Mouse (Mus musculus) heart, embryonic 16.5 days (tissue): ENCODE measurements at regions not wholly inside any gene's neighbourhood (a gene's known extent, or its start where the extent isn't known, plus 50 kb on each side); places are given as distances from the start of the nearest gene placed in this dataset.
A peak's percentile ranks its signal among the peaks of the same experiment; 100 is the strongest.

Source experiments
- ATAC-seq: fragments of 200-750 bp; cut with Nextera tagmentation; replicated peaks from 2 replicates; pipeline ENCODE4 v1.8.0; 2017; ENCODE audit warnings: moderate number of reproducible peaks; ENCODE audit not compliant: insufficient read depth, low FRiP score; ENCODE audit errors: extremely low read depth
- H3K27ac ChIP-seq: fragments of 300-500 bp; sonication (generic); 2 replicates; pipeline ENCODE4 v1.5.1; 2014; ENCODE audit warnings: mild to moderate bottlenecking, low read length, control low read depth, moderate library complexity
- H3K27me3 ChIP-seq: fragments of 300-500 bp; sonication (generic); 2 replicates; pipeline ENCODE4 v1.6.1; 2014; ENCODE audit warnings: low read length, mixed read lengths; ENCODE audit not compliant: control insufficient read depth, insufficient read depth
- H3K36me3 ChIP-seq: fragments of 300-500 bp; sonication (generic); 2 replicates; pipeline ENCODE4 v1.6.1; 2014; ENCODE audit not compliant: control insufficient read depth, insufficient read depth
- H3K4me1 ChIP-seq: fragments of 300-500 bp; sonication (generic); 2 replicates; pipeline ENCODE4 v1.6.1; 2014; ENCODE audit warnings: low read length, mixed read lengths; ENCODE audit not compliant: control insufficient read depth, insufficient read depth
- H3K4me2 ChIP-seq: fragments of 300-500 bp; sonication (generic); 2 replicates; pipeline ENCODE4 v1.6.1; 2014; ENCODE audit warnings: low read depth, mild to moderate bottlenecking, control low read depth, low read length
- H3K4me3 ChIP-seq: fragments of 300-500 bp; sonication (generic); 2 replicates; pipeline ENCODE4 v1.5.1; 2014; ENCODE audit warnings: mild to moderate bottlenecking, control low read depth, low read length
- H3K9ac ChIP-seq: fragments of 300-500 bp; sonication (generic); 2 replicates; pipeline ENCODE4 v1.6.1; 2014; ENCODE audit warnings: low read length, control low read depth
- H3K9me3 ChIP-seq: fragments of 300-500 bp; sonication (generic); replicated peaks from 2 replicates; pipeline ENCODE4 v1.6.1; 2016; ENCODE audit warnings: low read length; ENCODE audit not compliant: control insufficient read depth
- WGBS: fragments of 180-500 bp; shearing (Covaris S2); extraction: QIAGEN DNeasy Blood & Tissue Kit; methylation state at CpG from one replicate; pipeline ENCODE4 v1.1.7; 2014; 5-methylcytosine and 5-hydroxymethylcytosine counted together

DNA sequence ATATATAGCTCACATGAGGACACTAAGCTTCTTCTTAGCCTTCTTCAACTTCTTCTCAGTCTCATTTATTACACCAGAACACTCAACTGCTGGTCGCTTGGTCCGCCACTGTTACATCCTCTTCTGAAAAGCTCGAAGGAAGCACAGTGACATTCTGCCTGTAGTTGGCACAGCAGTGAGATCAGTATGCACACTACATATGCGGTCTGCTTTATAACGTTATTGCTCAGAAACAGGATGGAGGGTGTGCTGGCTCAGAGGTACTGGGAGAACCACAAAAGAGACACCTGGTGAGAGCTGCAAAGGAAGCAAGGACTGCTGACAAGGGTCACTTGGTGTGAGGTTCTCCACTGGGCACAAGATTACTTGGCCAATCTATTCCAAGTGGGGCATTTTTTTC lies 179.5 kb downstream of the Ets1 start:
- Histone ChIP-seq H3K36me3 (no peaks in the 10 kb centered on the region), H3K9ac (no peak overlapping the region), H3K4me3 (no peak overlapping the region), H3K4me1 (peaks cover 2% of the 10 kb centered on the region; the same call in 1 of the 2 replicates), H3K27ac (no peak overlapping the region), H3K4me2 (no peak overlapping the region), H3K9me3 (no peaks in the 10 kb centered on the region), H3K27me3 (no peaks in the 10 kb centered on the region)
- WGBS = 80% methylated on average over 5 of the region's 5 CpGs
- ATAC-seq = peak; percentile 58; the same call in 1 of the 2 replicates

DNA sequence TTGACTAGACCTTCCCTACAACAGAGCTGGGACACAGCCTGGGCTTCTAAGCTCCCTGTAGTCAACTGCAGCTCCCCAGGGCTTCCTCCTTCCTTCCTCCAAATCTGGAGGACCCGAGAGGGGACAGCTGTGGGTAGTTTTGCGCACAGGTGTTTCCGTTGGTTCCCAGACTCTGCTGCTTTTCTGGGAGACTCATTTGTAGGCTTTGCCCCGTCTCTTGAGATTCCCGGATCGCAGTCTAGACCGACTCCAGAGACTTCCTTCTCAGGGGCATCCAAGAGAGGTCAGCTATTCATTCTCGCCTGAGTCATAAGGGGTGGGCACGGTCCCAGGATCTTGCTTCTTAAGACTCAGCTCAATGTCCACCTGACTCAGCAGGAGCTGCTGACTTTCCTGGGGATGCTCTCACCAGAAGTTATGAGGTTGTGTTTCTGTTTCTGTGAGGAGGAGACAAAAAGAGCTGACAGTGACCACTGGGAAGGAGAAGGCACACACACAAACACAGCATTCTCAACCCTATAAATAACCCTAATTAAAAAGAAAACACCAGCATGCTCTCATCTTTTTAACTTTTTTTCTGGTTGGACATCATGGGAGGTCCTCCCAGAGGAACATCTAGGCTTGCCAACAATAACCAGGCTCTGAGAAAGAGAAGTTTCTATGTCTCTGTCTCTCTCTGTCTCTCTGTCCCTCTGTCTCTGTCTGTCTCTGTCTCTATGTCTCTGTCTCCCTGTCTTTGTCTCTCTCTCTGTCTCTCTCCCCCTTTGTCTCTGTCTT lies 180.8 kb downstream of the Ets1 start:
- Histone ChIP-seq H3K27me3 (no peaks in the 10 kb centered on the region), H3K9me3 (no peaks in the 10 kb centered on the region), H3K4me2 (no peak overlapping the region), H3K36me3 (no peaks in the 10 kb centered on the region), H3K4me1 (peaks cover 2% of the 10 kb centered on the region; the same call in 1 of the 2 replicates), H3K9ac (no peak overlapping the region), H3K27ac (no peak overlapping the region), H3K4me3 (no peak overlapping the region)
- 59% methylated on average over 9 of the region's 9 CpGs for WGBS
- ATAC-seq = no peak

DNA sequence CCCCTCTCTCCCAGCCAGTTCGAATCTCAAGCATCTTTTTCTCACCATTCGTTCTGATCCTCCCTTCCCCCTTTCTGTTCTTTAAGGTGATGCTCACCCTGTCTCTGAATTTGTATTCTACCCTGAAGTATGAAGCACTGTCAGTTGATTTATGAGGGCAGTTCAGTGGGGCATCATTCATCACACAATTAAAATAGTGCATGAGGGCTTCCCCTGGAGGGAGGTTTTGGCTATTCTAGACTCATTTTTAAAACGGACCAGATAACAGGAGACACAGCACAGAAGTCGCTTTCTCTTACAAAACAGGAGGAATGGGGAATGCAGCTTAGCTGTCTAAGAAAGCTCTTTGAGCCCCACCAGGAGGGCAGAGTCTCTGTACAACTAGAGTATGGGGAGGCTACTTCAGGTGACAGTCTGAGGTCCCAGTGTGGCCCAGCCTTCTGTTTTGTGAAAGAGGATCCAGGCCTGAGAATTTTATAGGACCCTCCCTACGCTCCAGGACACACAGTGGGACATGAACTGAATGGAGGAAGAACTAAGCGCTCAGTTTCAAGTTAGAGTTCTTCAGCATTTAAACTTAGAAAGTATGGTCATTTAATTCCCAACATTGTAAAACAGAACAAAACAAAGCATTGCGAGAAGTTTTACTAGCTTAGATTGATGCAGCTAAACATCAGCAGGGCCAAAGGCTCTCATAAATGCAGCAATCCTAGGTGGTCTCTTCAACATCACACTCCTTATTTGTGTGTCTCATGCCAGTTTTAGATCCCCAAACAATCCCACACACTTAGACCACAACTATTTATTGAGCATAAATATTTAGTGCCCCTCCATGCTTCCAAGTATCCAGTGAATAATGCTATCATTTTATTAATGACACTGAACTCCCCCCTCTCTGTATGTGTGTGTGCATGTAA lies 181.7 kb downstream of the Ets1 start:
- Histone ChIP-seq H3K4me1 (peaks cover 2% of the 10 kb centered on the region; the same call in 1 of the 2 replicates), H3K4me2 (no peak overlapping the region), H3K9me3 (no peaks in the 10 kb centered on the region), H3K36me3 (no peaks in the 10 kb centered on the region), H3K27me3 (no peaks in the 10 kb centered on the region), H3K27ac (no peak overlapping the region), H3K9ac (no peak overlapping the region), H3K4me3 (no peak overlapping the region)
- ATAC-seq = no peak
- 72% methylated on average over 7 of the region's 7 CpGs for WGBS

DNA sequence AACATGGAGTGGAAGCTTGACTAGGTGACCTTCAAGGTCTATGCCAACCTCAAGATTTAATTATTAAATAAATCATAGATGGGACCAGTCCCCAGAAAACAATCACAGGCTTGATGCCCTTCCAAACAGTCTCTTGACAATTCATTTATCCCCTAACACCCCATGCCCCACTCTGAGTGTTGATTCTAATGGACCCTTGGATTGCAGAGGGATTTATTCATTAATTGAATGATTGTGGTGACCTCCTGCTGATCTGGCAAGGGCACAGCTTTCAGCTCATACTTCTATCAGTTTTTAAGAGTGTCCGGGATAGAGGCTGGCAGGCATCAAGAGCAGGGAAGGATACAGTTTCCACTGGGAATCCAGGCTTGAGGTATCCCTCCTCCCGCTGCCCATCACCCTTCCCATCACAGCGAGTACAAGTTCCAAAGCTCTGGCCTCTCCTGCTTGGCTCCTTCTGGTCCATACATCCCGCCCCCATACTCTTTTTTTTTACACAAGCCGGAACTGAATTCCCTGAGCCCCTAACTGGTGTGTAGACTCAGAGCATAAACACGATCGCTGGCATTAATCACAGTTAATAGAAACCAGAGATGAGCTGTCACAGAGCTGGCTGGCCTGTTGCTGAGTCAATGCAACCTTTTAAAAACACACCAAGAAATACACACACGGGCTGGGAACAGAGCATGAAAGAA lies 187.6 kb downstream of the Ets1 start:
- ATAC-seq = no peak
- Histone ChIP-seq H3K4me2 (no peak overlapping the region), H3K9me3 (no peaks in the 10 kb centered on the region), H3K9ac (no peak overlapping the region), H3K4me3 (no peak overlapping the region), H3K27me3 (no peaks in the 10 kb centered on the region), H3K4me1 (no peaks in the 10 kb centered on the region), H3K27ac (no peak overlapping the region), H3K36me3 (no peaks in the 10 kb centered on the region)
- 44% methylated on average over 8 of the region's 8 CpGs for WGBS

DNA sequence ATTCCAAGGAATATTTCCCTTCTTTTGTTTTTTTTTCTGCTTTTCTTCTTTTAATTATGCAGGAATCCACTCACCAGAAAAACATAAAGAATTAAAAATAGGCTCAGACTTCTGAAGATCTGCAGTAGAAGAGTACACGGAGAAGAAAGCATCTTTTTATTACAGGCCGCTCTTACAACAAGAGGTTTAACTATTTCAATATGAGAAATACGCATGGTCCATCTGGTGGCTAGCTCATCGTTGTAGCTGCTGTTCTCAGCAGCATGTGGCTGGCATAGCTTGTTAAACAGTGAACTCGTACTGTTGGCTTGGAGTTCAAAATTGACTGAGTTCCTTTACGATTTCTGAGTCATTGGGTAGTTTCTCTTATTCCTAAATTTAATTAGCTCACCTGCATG lies 188.1 kb downstream of the Ets1 start:
- no peak for ATAC-seq
- Histone ChIP-seq H3K27me3 (no peaks in the 10 kb centered on the region), H3K9me3 (no peaks in the 10 kb centered on the region), H3K27ac (no peak overlapping the region), H3K4me3 (no peak overlapping the region), H3K36me3 (no peaks in the 10 kb centered on the region), H3K4me2 (no peak overlapping the region), H3K4me1 (no peaks in the 10 kb centered on the region), H3K9ac (no peak overlapping the region)
- 62% methylated on average over 6 of the region's 6 CpGs for WGBS

DNA sequence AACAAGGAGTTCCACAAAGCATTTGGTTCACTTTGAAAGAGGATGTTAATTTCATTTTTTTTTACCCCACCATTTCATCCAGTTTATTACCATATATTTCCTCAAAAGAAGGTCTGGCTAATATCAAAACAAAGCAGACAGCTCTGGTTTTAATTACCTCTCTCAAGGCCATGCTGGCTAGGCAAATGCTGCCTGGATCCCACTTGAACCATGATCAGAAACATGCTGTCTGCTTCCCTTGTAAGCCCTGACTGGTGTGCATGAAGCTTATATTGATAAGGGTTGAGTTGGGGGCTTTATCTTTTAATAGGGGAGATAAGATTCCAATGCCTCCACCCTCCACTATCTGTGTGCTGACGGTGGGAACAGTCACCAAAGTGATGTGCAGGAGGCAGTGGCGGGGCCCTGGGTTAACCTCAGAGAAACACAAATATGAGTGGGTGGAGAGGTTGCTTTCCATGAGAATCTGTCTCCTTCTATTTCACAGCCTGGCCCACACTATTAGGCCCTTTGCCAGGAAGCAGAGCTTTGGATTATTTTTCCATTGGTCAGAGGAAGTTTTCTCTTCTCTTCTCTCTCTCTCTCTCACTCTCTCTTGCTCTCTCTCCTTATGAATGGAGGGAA lies 194.4 kb downstream of the Ets1 start:
- ATAC-seq = peak; percentile 65; the same call in 1 of the 2 replicates
- peak overlapping the region; percentile 46 for H3K27ac ChIP-seq

DNA sequence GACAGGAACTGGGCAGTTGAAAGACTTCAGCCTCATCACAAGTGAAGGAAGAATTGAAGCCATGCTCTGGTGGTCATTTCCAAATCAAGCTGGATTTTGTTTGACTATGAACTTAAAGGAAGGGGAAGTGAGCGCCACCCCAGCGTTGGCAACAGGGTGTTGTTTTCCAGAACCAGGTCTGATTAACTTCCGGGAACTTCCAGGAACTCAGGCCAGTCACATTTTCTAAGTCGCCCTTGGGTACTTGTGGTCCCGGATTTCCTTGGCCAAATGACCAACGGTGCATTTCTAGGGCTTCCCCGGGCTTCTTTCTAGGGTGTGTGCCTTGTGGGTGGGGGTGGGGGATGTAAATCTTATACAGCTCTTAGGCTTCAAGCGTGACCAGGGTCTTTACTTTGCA lies 197.4 kb downstream of the Ets1 start:
- WGBS = 76% methylated on average over 8 of the region's 8 CpGs
- no peak for ATAC-seq

More for the DNA sequence above, 194.4 kb downstream of the Ets1 start:
- Histone ChIP-seq H3K27me3 (no peaks in the 10 kb centered on the region), H3K4me2 (no peak overlapping the region), H3K4me1 (peaks cover 10% of the 10 kb centered on the region), H3K9ac (no peak overlapping the region), H3K4me3 (no peak overlapping the region), H3K36me3 (no peaks in the 10 kb centered on the region), H3K9me3 (no peaks in the 10 kb centered on the region)
- 20% methylated on average over 2 of the region's 2 CpGs for WGBS

DNA sequence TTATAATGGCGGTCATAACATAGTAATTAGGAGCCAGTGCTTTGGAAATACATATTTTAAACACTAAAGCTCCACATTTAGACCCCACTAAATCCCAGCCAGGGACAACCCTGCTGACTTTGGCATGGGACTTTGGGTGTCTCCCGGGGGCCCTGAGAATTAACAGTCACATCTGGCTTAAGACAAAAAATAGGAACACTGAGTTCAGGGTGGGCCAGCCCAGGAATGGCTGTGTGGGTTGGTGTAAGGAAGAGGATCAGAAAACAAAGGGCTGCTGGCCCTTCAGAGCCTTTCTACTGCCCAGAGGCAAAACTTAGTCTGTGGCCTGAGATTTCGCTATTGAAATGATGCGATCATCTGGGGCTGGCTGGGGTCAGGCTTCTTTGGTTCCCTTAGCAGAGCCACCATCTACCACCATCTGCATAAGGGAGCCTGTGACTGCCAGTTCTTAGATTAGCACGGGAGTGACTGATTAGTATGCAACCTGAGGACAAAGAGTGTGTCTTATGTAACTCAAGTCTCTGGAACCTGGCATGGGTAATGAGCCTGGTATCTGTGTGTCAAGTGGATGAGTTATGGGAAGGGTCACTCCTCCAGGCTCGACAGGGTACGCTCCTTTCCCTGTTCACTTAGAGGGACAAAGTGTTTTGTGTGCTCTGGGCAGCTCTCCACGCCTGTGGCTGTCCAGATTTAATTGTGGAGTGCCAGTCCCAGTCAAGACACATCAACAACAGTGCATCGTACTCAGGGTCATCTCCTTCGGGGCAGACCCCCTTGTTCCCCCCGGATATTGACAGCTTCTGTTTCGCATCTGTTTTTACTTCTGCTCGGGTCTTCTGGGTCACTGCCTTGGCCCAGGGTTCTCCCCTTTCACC lies 199.0 kb downstream of the Ets1 start:
- no peaks in the 10 kb centered on the region for H3K36me3 ChIP-seq
- no peaks in the 10 kb centered on the region for H3K27me3 ChIP-seq
- no peak overlapping the region for H3K4me2 ChIP-seq
- peaks cover 14% of the 10 kb centered on the region for H3K4me1 ChIP-seq
- no peak overlapping the region for H3K4me3 ChIP-seq
- no peaks in the 10 kb centered on the region for H3K9me3 ChIP-seq
- no peak for ATAC-seq
- no peak overlapping the region for H3K27ac ChIP-seq
- no peak overlapping the region for H3K9ac ChIP-seq
- 51% methylated on average over 13 of the region's 13 CpGs for WGBS

More for the DNA sequence above, 197.4 kb downstream of the Ets1 start:
- H3K4me2 ChIP-seq = no peak overlapping the region
- H3K36me3 ChIP-seq = no peaks in the 10 kb centered on the region
- no peak overlapping the region for H3K27ac ChIP-seq
- peaks cover 14% of the 10 kb centered on the region for H3K4me1 ChIP-seq
- no peak overlapping the region for H3K9ac ChIP-seq
- no peaks in the 10 kb centered on the region for H3K9me3 ChIP-seq
- H3K27me3 ChIP-seq = no peaks in the 10 kb centered on the region
- H3K4me3 ChIP-seq = no peak overlapping the region
